Mouse (Mus musculus) adrenal gland, postnatal 4 days (tissue): ENCODE measurements around the gene Tmod3. TPM values are rescaled to one million over a fixed set of nuclear protein-coding genes. Genes with fewer than 3 reads are reported as not detected.
"Not testable (repeated sequence)": the region's sequence is repeated elsewhere in the genome, so short reads cannot be mapped to it uniquely, and the experiment has no call there.

Source experiments
- DNase-seq, 2 experiments: peaks; one replicate each; pipeline ENCODE4 v3.0.0; 2021 to 2022; ENCODE audit warnings: low spot score in 2 of 2, mixed read lengths in 2 of 2
- total RNA-seq, 2 experiments: library from RNA; stranded (reverse); gene quantifications; 2 replicates each; pipeline ENCODE4 v1.2.3; 2021

The Tmod3 gene
- total RNA-seq, 2 experiments from 2014 or later, result 75.2 to 89.6 TPM

- no peak for DNase-seq
Measured at GRCm38 (mm10) chr9:75511236-75511939, 48.1 kb downstream of the Tmod3 start.

GRCm38 (mm10) chr9:75504311-75504710 is 55.1 kb downstream of the Tmod3 start:
- no peak for DNase-seq

GRCm38 (mm10) chr9:75498571-75498970 is 60.9 kb downstream of the Tmod3 start:
- no peak for DNase-seq

GRCm38 (mm10) chr9:75495945-75496344 is 63.5 kb downstream of the Tmod3 start:
- DNase-seq, result no peak

- no peak for DNase-seq
Measured at GRCm38 (mm10) chr9:75494407-75495005, 65.0 kb downstream of the Tmod3 start.

GRCm38 (mm10) chr9:75488255-75488654 is 71.2 kb downstream of the Tmod3 start:
- not testable (repeated sequence) for DNase-seq

GRCm38 (mm10) chr9:75485231-75485630 is 74.2 kb downstream of the Tmod3 start:
- DNase-seq, result no peak

GRCm38 (mm10) chr9:75480536-75481075 is 78.9 kb downstream of the Tmod3 start:
- no peak for DNase-seq

GRCm38 (mm10) chr9:75479106-75479725 is 80.2 kb downstream of the Tmod3 start:
- DNase-seq, result no peak

- no peak for DNase-seq
Measured at GRCm38 (mm10) chr9:75477212-75477611, 82.2 kb downstream of the Tmod3 start.

GRCm38 (mm10) chr9:75468297-75468696 is 91.2 kb downstream of the Tmod3 start:
- no peak for DNase-seq

GRCm38 (mm10) chr9:75467581-75467980 is 91.9 kb downstream of the Tmod3 start:
- no peak for DNase-seq

- DNase-seq, result no peak
Measured at GRCm38 (mm10) chr9:75466641-75467040, 92.8 kb downstream of the Tmod3 start.

- DNase-seq, result no peak
Measured at GRCm38 (mm10) chr9:75465856-75466255, 93.6 kb downstream of the Tmod3 start.

- no peak for DNase-seq
Measured at GRCm38 (mm10) chr9:75463050-75463660, 96.3 kb downstream of the Tmod3 start.

GRCm38 (mm10) chr9:75455684-75456083 is 103.8 kb downstream of the Tmod3 start:
- DNase-seq, result no peak

- DNase-seq, result no peak
Measured at GRCm38 (mm10) chr9:75453994-75454393, 105.5 kb downstream of the Tmod3 start.

GRCm38 (mm10) chr9:75448021-75448420 is 111.4 kb downstream of the Tmod3 start:
- no peak for DNase-seq
